Mouse (Mus musculus) ES-E14 (cell line): ENCODE data around the gene Adcy5. TPM values are rescaled to one million over a fixed set of nuclear protein-coding genes. Genes with fewer than 3 reads are reported as not detected.

Experiments used
- DNase-seq: peaks from one replicate; pipeline ENCODE4 v3.0.0-alpha.2; 2013; ENCODE audit warnings: low read depth, low spot score
- H3K27ac ChIP-seq: 2 replicates; pipeline ENCODE4 v1.5.1; 2012; ENCODE audit warnings: low read depth, mild to moderate bottlenecking, low read length, moderate library complexity, mixed read lengths; ENCODE audit not compliant: poor library complexity, insufficient read depth, severe bottlenecking
- H3K36me3 ChIP-seq: 2 replicates; pipeline ENCODE4 v1.6.1; 2012; ENCODE audit warnings: mild to moderate bottlenecking, low read length, moderate library complexity, mixed read lengths; ENCODE audit not compliant: control insufficient read depth, poor library complexity, insufficient read depth, severe bottlenecking
- H3K4me1 ChIP-seq, 2 experiments: fragments of 150-350 bp in 1 of 2; sonication (generic) in 1 of 2; 2 replicates each; pipeline ENCODE4 v1.6.1; 2012; ENCODE audit warnings: low read length in 2 of 2, mild to moderate bottlenecking in 1 of 2, mixed read lengths in 1 of 2; ENCODE audit not compliant: control insufficient read depth in 2 of 2, insufficient read depth in 2 of 2, poor library complexity in 1 of 2
- H3K4me3 ChIP-seq, 2 experiments: fragments of 150-350 bp in 1 of 2; sonication (generic) in 1 of 2; 2 replicates each; pipeline ENCODE4 v1.5.1; 2012; ENCODE audit warnings: low read length in 2 of 2, low read depth in 1 of 2, mild to moderate bottlenecking in 1 of 2, mixed read lengths in 1 of 2; ENCODE audit not compliant: insufficient read depth in 1 of 2, poor library complexity in 1 of 2, severe bottlenecking in 1 of 2
- H3K9ac ChIP-seq: 2 replicates; pipeline ENCODE4 v1.6.1; 2012; ENCODE audit warnings: low read depth, mild to moderate bottlenecking, low read length, mixed read lengths; ENCODE audit not compliant: poor library complexity, insufficient read depth, severe bottlenecking
- H3K9me3 ChIP-seq: fragments of 150-350 bp; sonication (generic); 2 replicates; pipeline ENCODE4 v1.6.1; 2012; ENCODE audit warnings: low read depth, mild to moderate bottlenecking, low read length; ENCODE audit not compliant: control insufficient read depth, insufficient read depth
- CHD2 ChIP-seq: IDR thresholded peaks from 2 replicates; pipeline ENCODE4 v1.6.1; 2014; ENCODE audit warnings: mild to moderate bottlenecking, low read depth, low read length, inconsistent platforms
- HCFC1 ChIP-seq: IDR thresholded peaks from 2 replicates; pipeline ENCODE4 v1.6.1; 2012; ENCODE audit warnings: low read length, inconsistent platforms, borderline replicate concordance; ENCODE audit not compliant: insufficient read depth
- MAFK ChIP-seq: IDR thresholded peaks from 2 replicates; pipeline ENCODE4 v1.6.1; 2014; ENCODE audit warnings: mild to moderate bottlenecking, low read depth, low read length, inconsistent platforms; ENCODE audit not compliant: insufficient read depth
- ZC3H11A ChIP-seq: IDR thresholded peaks from 2 replicates; pipeline ENCODE4 v1.6.1; 2012; ENCODE audit warnings: low read depth, mild to moderate bottlenecking, inconsistent platforms, low read length, borderline replicate concordance
- ZNF384 ChIP-seq: IDR thresholded peaks from 2 replicates; pipeline ENCODE4 v1.6.1; 2012; ENCODE audit warnings: low read depth, low read length, inconsistent platforms
- in situ Hi-C, 2 experiments: fragments of 600-800 bp; cut with MboI; formaldehyde crosslinking; loops; one replicate each; pipeline ENCODE4 v1.15.1; 2025; ENCODE audit warnings: low sequenced_read_pairs in 2 of 2, inconsistent platforms in 1 of 2; ENCODE audit not compliant: unreplicated experiment in 2 of 2
- total RNA-seq: library from RNA; depleted of rRNA; stranded (reverse); fragments of 300-350 nt; gene quantifications from 2 replicates; pipeline ENCODE4 v1.2.3, GENCODE M21; 2012

Adcy5 gene
- total RNA-seq, 1 experiment, result 0.85 TPM

GRCm38 (mm10) chr16:35224716-35225115 lies 70.0 kb downstream of the Adcy5 start:
- no peaks in the 10 kb centered on the region for H3K36me3 ChIP-seq
- in situ Hi-C loops, result no loop called here
- H3K9ac ChIP-seq, result no peak overlapping the region
- no peak overlapping the region for H3K4me3 ChIP-seq
- no peaks in the 10 kb centered on the region for H3K9me3 ChIP-seq
- DNase-seq, result no peak
- no peak overlapping the region for H3K27ac ChIP-seq
- H3K4me1 ChIP-seq, result peaks cover 0 to 3% of the 10 kb centered on the region in 2 experiments; a peak in 1 of 4 replicates
- TF ChIP-seq ZNF384 (no peak), HCFC1 (no peak), MAFK (no peak), CHD2 (no peak), ZC3H11A (no peak)

- TF ChIP-seq HCFC1, result no peak
- TF ChIP-seq ZNF384, result no peak
- TF ChIP-seq MAFK, result no peak
- no peak for TF ChIP-seq CHD2
- TF ChIP-seq ZC3H11A, result no peak
- H3K36me3 ChIP-seq, result no peaks in the 10 kb centered on the region
- H3K27ac ChIP-seq, result no peak overlapping the region
- H3K9ac ChIP-seq, result no peak overlapping the region
- in situ Hi-C loops, result no loop called here
- no peak overlapping the region for H3K4me3 ChIP-seq
- H3K4me1 ChIP-seq, result peaks cover under 1 to 7% of the 10 kb centered on the region in 2 experiments; a peak in 2 of 4 replicates
- H3K9me3 ChIP-seq, result no peaks in the 10 kb centered on the region
- no peak for DNase-seq
Measured at GRCm38 (mm10) chr16:35229582-35229981, 74.9 kb downstream of the Adcy5 start.

DNA sequence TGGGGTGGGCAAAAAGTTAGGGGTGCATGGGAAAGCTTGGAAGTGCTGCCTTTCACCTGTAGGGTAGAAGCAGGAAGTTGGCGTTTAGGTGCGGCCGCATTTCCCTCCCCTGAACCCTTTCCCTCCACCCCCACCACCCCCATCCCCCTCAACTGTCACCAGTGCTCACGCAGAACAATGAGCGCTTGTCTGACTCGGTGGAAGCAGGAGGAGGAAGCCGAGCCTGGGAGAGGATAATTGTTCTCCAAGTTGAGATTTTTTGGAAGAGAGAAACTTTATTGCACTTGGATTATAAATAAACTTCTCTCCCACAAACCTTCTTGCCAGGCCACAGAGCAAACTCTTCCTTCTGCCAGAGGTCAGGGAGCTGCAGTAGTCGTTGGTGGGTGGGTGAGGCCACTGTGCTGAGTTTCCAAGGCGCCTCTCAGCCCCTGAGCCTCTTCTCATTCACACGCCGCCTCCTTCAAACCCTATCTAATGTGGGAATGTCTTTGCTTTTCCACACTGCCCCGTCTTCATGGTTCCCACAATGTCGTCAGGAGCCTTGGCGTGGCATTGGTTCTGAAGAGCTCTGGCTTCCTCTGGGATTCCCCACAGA lies 77.6 kb downstream of the Adcy5 start:
- H3K9me3 ChIP-seq, result no peaks in the 10 kb centered on the region
- TF ChIP-seq ZC3H11A (no peak), MAFK (no peak), HCFC1 (no peak), CHD2 (no peak), ZNF384 (no peak)
- H3K27ac ChIP-seq, result no peak overlapping the region
- peaks cover 2 to 14% of the 10 kb centered on the region in 2 experiments; a peak in 3 of 4 replicates for H3K4me1 ChIP-seq
- no peak overlapping the region for H3K9ac ChIP-seq
- DNase-seq, result no peak
- in situ Hi-C loops, result no loop called here
- no peaks in the 10 kb centered on the region for H3K36me3 ChIP-seq
- no peak overlapping the region for H3K4me3 ChIP-seq

- Histone ChIP-seq H3K4me1 (peaks cover 2 to 18% of the 10 kb centered on the region in 2 experiments; a peak in 3 of 4 replicates), H3K9ac (no peak overlapping the region), H3K36me3 (no peaks in the 10 kb centered on the region), H3K4me3 (no peak overlapping the region), H3K9me3 (no peaks in the 10 kb centered on the region), H3K27ac (no peak overlapping the region)
- in situ Hi-C loops, result no loop called here
- no peak for DNase-seq
- TF ChIP-seq MAFK, result no peak
- TF ChIP-seq HCFC1, result no peak
- no peak for TF ChIP-seq ZNF384
- no peak for TF ChIP-seq ZC3H11A
- TF ChIP-seq CHD2, result no peak
Measured at GRCm38 (mm10) chr16:35233329-35233728, 78.7 kb downstream of the Adcy5 start.

DNA sequence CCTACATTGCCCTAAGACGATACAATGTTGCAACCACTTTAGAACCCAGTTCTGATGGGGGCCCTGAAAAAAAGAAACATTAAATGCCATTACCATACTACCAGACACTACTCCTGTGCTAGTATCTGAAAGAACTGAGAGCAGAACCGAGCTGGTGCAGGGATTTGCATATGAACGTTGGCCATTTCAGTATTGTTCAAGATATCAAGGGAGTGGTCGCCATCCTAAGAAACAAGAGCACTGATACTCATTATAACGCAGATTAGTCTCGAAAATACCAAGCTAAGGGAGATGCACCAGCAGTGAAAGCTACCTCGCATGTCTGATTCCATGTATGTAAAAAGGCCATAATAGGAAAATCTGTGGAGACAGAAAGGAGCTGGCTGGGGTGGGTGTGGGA lies 82.4 kb downstream of the Adcy5 start:
- in situ Hi-C loops, result no loop called here
- H3K4me3 ChIP-seq, result no peak overlapping the region
- H3K9me3 ChIP-seq, result no peaks in the 10 kb centered on the region
- TF ChIP-seq HCFC1 (no peak), CHD2 (no peak), ZC3H11A (no peak), MAFK (no peak), ZNF384 (no peak)
- no peak overlapping the region for H3K27ac ChIP-seq
- no peak overlapping the region for H3K9ac ChIP-seq
- no peaks in the 10 kb centered on the region for H3K36me3 ChIP-seq
- H3K4me1 ChIP-seq, result peaks cover 2 to 15% of the 10 kb centered on the region in 2 experiments; a peak in 3 of 4 replicates
- DNase-seq, result peak; percentile 19
